ENCODE assay signal across 8 mouse cellular contexts in genomic region chr5:74796421-74797067, GRCm38 (mm10).
A peak's percentile ranks its signal among the peaks of the same experiment; 100 is the strongest.
DNase-seq lines count a peak whose midpoint lies in the region; ATAC-seq and TF ChIP-seq lines count a peak whose summit lies in the region.
"Had no signal": no experiment of that assay in that cellular context is flagged by ENCODE, and none has a peak within 500 bp of the region (broad histone marks: within the 10 kb centered on the region; RNA-seq: fewer than 3 reads in every experiment).

No protein-coding gene starts in this region.

- no peak for TF ChIP-seq POLR2A in lung, adult 2 months (IDR thresholded peaks at IDR 0.05; ENCODE audit: borderline replicate concordance, extremely low read depth, low read depth, low read length)

- no peak for TF ChIP-seq EP300 in liver, postnatal 0 days (IDR thresholded peaks at IDR 0.05; ENCODE audit: low read depth)
- no peak for TF ChIP-seq EP300 in stomach, postnatal 0 days (optimal IDR thresholded peaks at IDR 0.05)

- H3K9me3 ChIP-seq in embryonic facial prominence, embryonic 14.5 days (ENCODE audit: control insufficient read depth, low read length): no peaks in the 10 kb centered on the region
- no peaks in the 10 kb centered on the region for H3K9me3 ChIP-seq in liver, postnatal 0 days (ENCODE audit: low read length)
- no peaks in the 10 kb centered on the region for H3K9me3 ChIP-seq in stomach, postnatal 0 days (ENCODE audit: control insufficient read depth, low read length)

- no peak overlapping the region for H3K4me2 ChIP-seq in embryonic facial prominence, embryonic 14.5 days (ENCODE audit: low read depth, low read length)
- H3K4me2 ChIP-seq in liver, postnatal 0 days (ENCODE audit: low read depth, low read length): no peak overlapping the region
- H3K4me2 ChIP-seq in stomach, postnatal 0 days (replicated peaks; ENCODE audit: low read depth): no peak overlapping the region

- H3K36me3 ChIP-seq in embryonic facial prominence, embryonic 14.5 days (ENCODE audit: control insufficient read depth, insufficient read depth, low read length): no peaks in the 10 kb centered on the region
- no peaks in the 10 kb centered on the region for H3K36me3 ChIP-seq in liver, postnatal 0 days (replicated peaks; ENCODE audit: insufficient read depth, low read length)
- H3K36me3 ChIP-seq in stomach, postnatal 0 days (ENCODE audit: control insufficient read depth, insufficient read depth, low read length): no peaks in the 10 kb centered on the region

- H3K4me1 ChIP-seq in lung, adult 2 months (ENCODE audit: control insufficient read depth, insufficient read depth, low read length): peaks cover 5% of the 10 kb centered on the region
- H3K4me1 ChIP-seq in embryonic facial prominence, embryonic 14.5 days (ENCODE audit: control insufficient read depth, insufficient read depth, low read length): peaks cover 23% of the 10 kb centered on the region
- 0 out of 2 replicates have a peak, but pooled peaks cover 4% of the 10 kb centered on the region for H3K4me1 ChIP-seq in liver, postnatal 0 days (ENCODE audit: insufficient read depth)
- 0 out of 2 replicates have a peak, but pooled peaks cover 2% of the 10 kb centered on the region for H3K4me1 ChIP-seq in stomach, postnatal 0 days (replicated peaks; ENCODE audit: control insufficient read depth, insufficient read depth)
- H3K4me1 ChIP-seq: megakaryocyte, embryonic 14.5 days had no signal

- TF ChIP-seq CTCF in lung, adult 2 months (IDR thresholded peaks at IDR 0.05; ENCODE audit: insufficient read depth, low read length): peak; percentile 65
- TF ChIP-seq CTCF in liver, postnatal 0 days (IDR thresholded peaks at IDR 0.05; ENCODE audit: low read depth): peak; percentile 67
- peak; percentile 76 for TF ChIP-seq CTCF in stomach, postnatal 0 days (IDR thresholded peaks at IDR 0.05; ENCODE audit: low read depth)

- no peak overlapping the region for H3K4me3 ChIP-seq in lung, adult 2 months (replicated peaks; ENCODE audit: extremely low read depth, low read depth, low read length)
- no peak overlapping the region for H3K4me3 ChIP-seq in embryonic facial prominence, embryonic 14.5 days (ENCODE audit: low read depth, low read length)
- H3K4me3 ChIP-seq in liver, postnatal 0 days (ENCODE audit: low read depth, low read length): no peak overlapping the region
- H3K4me3 ChIP-seq in stomach, postnatal 0 days (ENCODE audit: low read depth, low read length): no peak overlapping the region
- H3K4me3 ChIP-seq: megakaryocyte, embryonic 14.5 days had no signal

- 41% methylated on average over 8 of the region's 8 CpGs for WGBS in lung, adult 2 months
- 42% methylated on average over 8 of the region's 8 CpGs for WGBS in embryonic facial prominence, embryonic 14.5 days
- 47% methylated on average over 8 of the region's 8 CpGs for WGBS in liver, postnatal 0 days (ENCODE audit: insufficient replicate concordance)
- WGBS in stomach, postnatal 0 days: 46% methylated on average over 8 of the region's 8 CpGs

- peak; percentile 32; the same call in 1 of the 2 replicates for ATAC-seq in embryonic facial prominence, embryonic 14.5 days (ENCODE audit: low read depth)
- no peak for ATAC-seq in liver, postnatal 0 days
- peak; percentile 49; the same call in 1 of the 2 replicates for ATAC-seq in stomach, postnatal 0 days (ENCODE audit: low FRiP score, low TSS enrichment)

- no peak overlapping the region for H3K27ac ChIP-seq in embryonic facial prominence, embryonic 14.5 days (replicated peaks; ENCODE audit: low read depth, low read length)
- H3K27ac ChIP-seq in liver, postnatal 0 days (ENCODE audit: low read depth): no peak overlapping the region
- no peak overlapping the region for H3K27ac ChIP-seq in stomach, postnatal 0 days (replicated peaks)

- DNase-seq in lung, adult 2 months: peak; percentile 23
- DNase-seq in lung, postnatal 25 days (ENCODE audit: low spot score): no peak
- DNase-seq in adrenal gland, postnatal 14 days: peak; percentile 49
- peak; percentile 88 for DNase-seq in embryonic facial prominence, embryonic 14.5 days (ENCODE audit: low spot score)
- peak; percentile 70 for DNase-seq in hindlimb bud, embryonic 11.5 days (ENCODE audit: extremely low spot score, low read depth, low spot score)
- peak; percentile 53 for DNase-seq in liver, postnatal 0 days
- peak; percentile 56 for DNase-seq in stomach, postnatal 0 days (ENCODE audit: low spot score)

- H3K9ac ChIP-seq in embryonic facial prominence, embryonic 14.5 days (ENCODE audit: low read depth, low read length): no peak overlapping the region
- no peak overlapping the region for H3K9ac ChIP-seq in liver, postnatal 0 days (replicated peaks)
- H3K9ac ChIP-seq in stomach, postnatal 0 days (ENCODE audit: low read length): no peak overlapping the region

- no peaks in the 10 kb centered on the region; the same call in 1 of the 2 replicates for H3K27me3 ChIP-seq in embryonic facial prominence, embryonic 14.5 days (replicated peaks; ENCODE audit: control insufficient read depth, insufficient read depth, low read length)
- no peaks in the 10 kb centered on the region for H3K27me3 ChIP-seq in liver, postnatal 0 days (ENCODE audit: insufficient read depth, low read length)
- H3K27me3 ChIP-seq in stomach, postnatal 0 days (ENCODE audit: control insufficient read depth, insufficient read depth, low read length): 0 out of 2 replicates have a peak, but pooled peaks cover 2% of the 10 kb centered on the region
